Mouse (Mus musculus): ENCODE measurements around the gene She. TPM values are rescaled to one million over a fixed set of nuclear protein-coding genes. Genes with fewer than 3 reads are reported as not detected.

Gene She
- total and polyA plus RNA-seq, 3 experiments, result not detected

- TF ChIP-seq CTCF (IDR thresholded peaks at IDR 0.05; ENCODE audit: low read depth, low read length), result no peak
- TF ChIP-seq POLR2AphosphoS5 (IDR thresholded peaks at IDR 0.05; ENCODE audit: insufficient replicate concordance, low read depth, low read length), result no peak
- TF ChIP-seq GATA2 (IDR thresholded peaks at IDR 0.05; ENCODE audit: borderline replicate concordance, low read depth, low read length), result no peak
- no peak for TF ChIP-seq TAL1 (conservative IDR thresholded peaks at IDR 0.05; ENCODE audit: low read depth, low read length)
- TF ChIP-seq GATA1 (IDR thresholded peaks at IDR 0.05; ENCODE audit: borderline replicate concordance, low read length), result no peak
- no peak for ATAC-seq (ENCODE audit: extremely low read depth, insufficient number of reproducible peaks, low FRiP score, poor library complexity, severe bottlenecking)
These were observed 16.4 kb downstream of the She start for GRCm38 (mm10) chr3:89847596-89847995.

GRCm38 (mm10) chr3:89848083-89848482, 16.9 kb downstream of the She start:
- H3K36me3 ChIP-seq (replicated peaks), result no peaks in the 10 kb centered on the region
- ATAC-seq (ENCODE audit: extremely low read depth, insufficient number of reproducible peaks, low FRiP score, poor library complexity, severe bottlenecking) (no peak), DNase-seq (ENCODE audit: low spot score) (no peak)
- no peak overlapping the region for H3K4me3 ChIP-seq (ENCODE audit: low read depth, low read length)
- H3K4me1 ChIP-seq (ENCODE audit: insufficient read depth, low read depth, low read length), result no peaks in the 10 kb centered on the region
- no peak for TF ChIP-seq CTCF (IDR thresholded peaks at IDR 0.05; ENCODE audit: low read depth, low read length)
- TF ChIP-seq GATA1 (IDR thresholded peaks at IDR 0.05; ENCODE audit: borderline replicate concordance, low read length), result no peak
- no peak for TF ChIP-seq POLR2AphosphoS5 (IDR thresholded peaks at IDR 0.05; ENCODE audit: insufficient replicate concordance, low read depth, low read length)
- no peak for TF ChIP-seq TAL1 (conservative IDR thresholded peaks at IDR 0.05; ENCODE audit: low read depth, low read length)
- TF ChIP-seq GATA2 (IDR thresholded peaks at IDR 0.05; ENCODE audit: borderline replicate concordance, low read depth, low read length), result no peak
- no peaks in the 10 kb centered on the region for H3K9me3 ChIP-seq (replicated peaks)
- H3K27me3 ChIP-seq (ENCODE audit: insufficient read depth, low read length), result peaks cover 10% of the 10 kb centered on the region; the same call in 1 of the 2 replicates

More at GRCm38 (mm10) chr3:89847596-89847995, 16.4 kb downstream of the She start:
- Histone ChIP-seq H3K27me3 (ENCODE audit: insufficient read depth, low read length) (peaks cover 10% of the 10 kb centered on the region; the same call in 1 of the 2 replicates), H3K4me1 (ENCODE audit: insufficient read depth, low read depth, low read length) (no peaks in the 10 kb centered on the region), H3K4me3 (ENCODE audit: low read depth, low read length) (no peak overlapping the region), H3K9me3 (replicated peaks) (no peaks in the 10 kb centered on the region), H3K36me3 (replicated peaks) (no peaks in the 10 kb centered on the region)
- no peak for DNase-seq (ENCODE audit: low spot score)

GRCm38 (mm10) chr3:89853752-89854151, 22.6 kb downstream of the She start:
- no peaks in the 10 kb centered on the region for H3K4me1 ChIP-seq (ENCODE audit: insufficient read depth, low read depth, low read length)
- ATAC-seq (ENCODE audit: extremely low read depth, insufficient number of reproducible peaks, low FRiP score, poor library complexity, severe bottlenecking) (no peak), DNase-seq (ENCODE audit: low spot score) (no peak)
- TF ChIP-seq TAL1 (conservative IDR thresholded peaks at IDR 0.05; ENCODE audit: low read depth, low read length) (no peak), GATA1 (IDR thresholded peaks at IDR 0.05; ENCODE audit: borderline replicate concordance, low read length) (no peak), CTCF (IDR thresholded peaks at IDR 0.05; ENCODE audit: low read depth, low read length) (no peak), GATA2 (IDR thresholded peaks at IDR 0.05; ENCODE audit: borderline replicate concordance, low read depth, low read length) (no peak), POLR2AphosphoS5 (IDR thresholded peaks at IDR 0.05; ENCODE audit: insufficient replicate concordance, low read depth, low read length) (no peak)
- peaks cover 3% of the 10 kb centered on the region; the same call in 1 of the 2 replicates for H3K9me3 ChIP-seq (replicated peaks)
- peaks cover 8% of the 10 kb centered on the region; the same call in 1 of the 2 replicates for H3K27me3 ChIP-seq (ENCODE audit: insufficient read depth, low read length)
- H3K4me3 ChIP-seq (ENCODE audit: low read depth, low read length), result no peak overlapping the region
- no peaks in the 10 kb centered on the region for H3K36me3 ChIP-seq (replicated peaks)

- peaks cover 3% of the 10 kb centered on the region; the same call in 1 of the 2 replicates for H3K9me3 ChIP-seq (replicated peaks)
- H3K36me3 ChIP-seq (replicated peaks), result no peaks in the 10 kb centered on the region
- H3K4me3 ChIP-seq (ENCODE audit: low read depth, low read length), result no peak overlapping the region
- TF ChIP-seq CTCF (IDR thresholded peaks at IDR 0.05; ENCODE audit: low read depth, low read length) (peak; percentile 37; the same call in 1 of the 2 replicates), POLR2AphosphoS5 (IDR thresholded peaks at IDR 0.05; ENCODE audit: insufficient replicate concordance, low read depth, low read length) (no peak)
- H3K4me1 ChIP-seq (ENCODE audit: insufficient read depth, low read depth, low read length), result no peaks in the 10 kb centered on the region
- peaks cover 11% of the 10 kb centered on the region for H3K27me3 ChIP-seq (ENCODE audit: insufficient read depth, low read length)
- no peak for ATAC-seq (ENCODE audit: extremely low read depth, insufficient number of reproducible peaks, low FRiP score, poor library complexity, severe bottlenecking)
- no peak for DNase-seq (ENCODE audit: low spot score)
These were observed 26.2 kb downstream of the She start for GRCm38 (mm10) chr3:89857353-89857752.

GRCm38 (mm10) chr3:89858123-89858522, 27.0 kb downstream of the She start:
- Histone ChIP-seq H3K4me1 (ENCODE audit: insufficient read depth, low read depth, low read length) (no peaks in the 10 kb centered on the region), H3K4me3 (ENCODE audit: low read depth, low read length) (no peak overlapping the region), H3K36me3 (replicated peaks) (no peaks in the 10 kb centered on the region), H3K27me3 (ENCODE audit: insufficient read depth, low read length) (peaks cover 12% of the 10 kb centered on the region), H3K9me3 (replicated peaks) (peaks cover 3% of the 10 kb centered on the region; the same call in 1 of the 2 replicates)
- TF ChIP-seq CTCF (IDR thresholded peaks at IDR 0.05; ENCODE audit: low read depth, low read length) (peak; percentile 40), TAL1 (conservative IDR thresholded peaks at IDR 0.05; ENCODE audit: low read depth, low read length) (no peak)
- DNase-seq (ENCODE audit: low spot score), result peak; percentile 40
- no peak for ATAC-seq (ENCODE audit: extremely low read depth, insufficient number of reproducible peaks, low FRiP score, poor library complexity, severe bottlenecking)

- Histone ChIP-seq H3K4me3 (ENCODE audit: low read depth, low read length) (no peak overlapping the region), H3K27me3 (ENCODE audit: insufficient read depth, low read length) (peaks cover 17% of the 10 kb centered on the region), H3K9me3 (replicated peaks) (peaks cover 3% of the 10 kb centered on the region; the same call in 1 of the 2 replicates), H3K4me1 (ENCODE audit: insufficient read depth, low read depth, low read length) (no peaks in the 10 kb centered on the region), H3K36me3 (replicated peaks) (no peaks in the 10 kb centered on the region)
- DNase-seq (ENCODE audit: low spot score), result no peak
- TF ChIP-seq GATA1 (IDR thresholded peaks at IDR 0.05; ENCODE audit: borderline replicate concordance, low read length) (no peak), TAL1 (conservative IDR thresholded peaks at IDR 0.05; ENCODE audit: low read depth, low read length) (no peak), CTCF (IDR thresholded peaks at IDR 0.05; ENCODE audit: low read depth, low read length) (no peak), POLR2AphosphoS5 (IDR thresholded peaks at IDR 0.05; ENCODE audit: insufficient replicate concordance, low read depth, low read length) (no peak), GATA2 (IDR thresholded peaks at IDR 0.05; ENCODE audit: borderline replicate concordance, low read depth, low read length) (no peak)
- no peak for ATAC-seq (ENCODE audit: extremely low read depth, insufficient number of reproducible peaks, low FRiP score, poor library complexity, severe bottlenecking)
These were observed 27.7 kb downstream of the She start for GRCm38 (mm10) chr3:89858888-89859287.

All from G1E (cell line).